Mouse (Mus musculus) cortical plate, adult 2 months (tissue): ENCODE results near the gene Unc93b1.

Experiments
- CTCF ChIP-seq: fragments of 200-500 bp; IDR thresholded peaks from 2 replicates; pipeline ENCODE4 v1.5.1; 2011; ENCODE audit warnings: mild to moderate bottlenecking, control low read depth, low read length; ENCODE audit not compliant: insufficient read depth; ENCODE audit errors: extremely low read depth
- POLR2A ChIP-seq: fragments of 200-500 bp; IDR thresholded peaks from 2 replicates; pipeline ENCODE4 v1.6.1; 2011; ENCODE audit warnings: mild to moderate bottlenecking, low read length, control low read depth; ENCODE audit not compliant: insufficient read depth; ENCODE audit errors: extremely low read depth

DNA sequence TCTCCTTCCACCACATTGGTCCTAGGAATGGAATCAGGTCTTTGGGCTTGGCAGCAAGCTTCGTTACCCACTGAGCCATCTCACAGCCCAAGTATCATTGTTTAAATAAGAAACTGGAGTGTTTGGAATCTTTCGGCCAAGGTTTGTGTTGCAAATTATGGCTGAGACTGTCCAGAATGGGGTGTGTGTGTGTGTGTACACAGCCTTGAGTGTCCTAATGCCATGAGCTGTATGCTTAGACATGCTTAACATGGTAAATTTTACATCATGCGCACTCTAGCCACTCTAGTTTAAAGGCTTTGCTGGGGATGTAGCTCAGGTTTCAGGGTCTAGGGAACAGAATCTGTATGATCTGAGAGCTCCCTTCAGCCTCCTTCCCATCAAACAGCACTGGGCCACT, 60.5 kb downstream of the Unc93b1 start:
- TF ChIP-seq CTCF = no peak
- no peak for TF ChIP-seq POLR2A
